Mouse (Mus musculus): ENCODE measurements at regions not wholly inside any gene's neighbourhood (a gene's known extent, or its start where the extent isn't known, plus 50 kb on each side); places are given as distances from the start of the nearest gene placed in this dataset.
A peak's percentile ranks its signal among the peaks of the same experiment; 100 is the strongest.
"Not testable (repeated sequence)": the region's sequence is repeated elsewhere in the genome, so short reads cannot be mapped to it uniquely, and the experiment has no call there.

- TF ChIP-seq CTCF (IDR thresholded peaks at IDR 0.05; ENCODE audit: borderline replicate concordance, extremely low read depth, insufficient read depth, insufficient read length) (no peak), POLR2A (IDR thresholded peaks at IDR 0.05; ENCODE audit: borderline replicate concordance, extremely low read depth, insufficient read depth, insufficient read length, poor library complexity, severe bottlenecking) (no peak)
- no peak for DNase-seq (ENCODE audit: low read depth)
Measured at GRCm38 (mm10) chr7:113038906-113039671, 85.3 kb downstream of the Rassf10 start.

GRCm38 (mm10) chr7:113045613-113046159 lies 91.9 kb downstream of the Rassf10 start:
- not testable (repeated sequence) for DNase-seq (ENCODE audit: low read depth)

GRCm38 (mm10) chr7:113046406-113046805 lies 92.6 kb downstream of the Rassf10 start:
- TF ChIP-seq CTCF (IDR thresholded peaks at IDR 0.05; ENCODE audit: borderline replicate concordance, extremely low read depth, insufficient read depth, insufficient read length): no peak
- TF ChIP-seq POLR2A (IDR thresholded peaks at IDR 0.05; ENCODE audit: borderline replicate concordance, extremely low read depth, insufficient read depth, insufficient read length, poor library complexity, severe bottlenecking): no peak
- no peak for DNase-seq (ENCODE audit: low read depth)

GRCm38 (mm10) chr7:113047583-113047982 lies 93.8 kb downstream of the Rassf10 start:
- no peak for DNase-seq (ENCODE audit: low read depth)
- TF ChIP-seq POLR2A (IDR thresholded peaks at IDR 0.05; ENCODE audit: borderline replicate concordance, extremely low read depth, insufficient read depth, insufficient read length, poor library complexity, severe bottlenecking): no peak
- no peak for TF ChIP-seq CTCF (IDR thresholded peaks at IDR 0.05; ENCODE audit: borderline replicate concordance, extremely low read depth, insufficient read depth, insufficient read length)

GRCm38 (mm10) chr7:113048097-113048795 lies 94.5 kb downstream of the Rassf10 start:
- TF ChIP-seq CTCF (IDR thresholded peaks at IDR 0.05; ENCODE audit: borderline replicate concordance, extremely low read depth, insufficient read depth, insufficient read length): no peak
- no peak for TF ChIP-seq POLR2A (IDR thresholded peaks at IDR 0.05; ENCODE audit: borderline replicate concordance, extremely low read depth, insufficient read depth, insufficient read length, poor library complexity, severe bottlenecking)
- DNase-seq (ENCODE audit: low read depth): peak; percentile 93

GRCm38 (mm10) chr7:113049440-113049839 lies 95.7 kb downstream of the Rassf10 start:
- no peak for TF ChIP-seq CTCF (IDR thresholded peaks at IDR 0.05; ENCODE audit: borderline replicate concordance, extremely low read depth, insufficient read depth, insufficient read length)
- TF ChIP-seq POLR2A (IDR thresholded peaks at IDR 0.05; ENCODE audit: borderline replicate concordance, extremely low read depth, insufficient read depth, insufficient read length, poor library complexity, severe bottlenecking): no peak
- no peak for DNase-seq (ENCODE audit: low read depth)

GRCm38 (mm10) chr7:113052952-113053351 lies 99.2 kb downstream of the Rassf10 start:
- DNase-seq (ENCODE audit: low read depth): peak; percentile 75
- TF ChIP-seq POLR2A (IDR thresholded peaks at IDR 0.05; ENCODE audit: borderline replicate concordance, extremely low read depth, insufficient read depth, insufficient read length, poor library complexity, severe bottlenecking) (no peak), CTCF (IDR thresholded peaks at IDR 0.05; ENCODE audit: borderline replicate concordance, extremely low read depth, insufficient read depth, insufficient read length) (no peak)

- DNase-seq (ENCODE audit: low read depth): no peak
- TF ChIP-seq CTCF (IDR thresholded peaks at IDR 0.05; ENCODE audit: borderline replicate concordance, extremely low read depth, insufficient read depth, insufficient read length): no peak
- no peak for TF ChIP-seq POLR2A (IDR thresholded peaks at IDR 0.05; ENCODE audit: borderline replicate concordance, extremely low read depth, insufficient read depth, insufficient read length, poor library complexity, severe bottlenecking)
Measured at GRCm38 (mm10) chr7:113056421-113056820, 102.7 kb downstream of the Rassf10 start.

- DNase-seq (ENCODE audit: low read depth): peak; percentile 61
- TF ChIP-seq POLR2A (IDR thresholded peaks at IDR 0.05; ENCODE audit: borderline replicate concordance, extremely low read depth, insufficient read depth, insufficient read length, poor library complexity, severe bottlenecking): no peak
- TF ChIP-seq CTCF (IDR thresholded peaks at IDR 0.05; ENCODE audit: borderline replicate concordance, extremely low read depth, insufficient read depth, insufficient read length): no peak
Measured at GRCm38 (mm10) chr7:113059211-113059966, 105.6 kb downstream of the Rassf10 start.

GRCm38 (mm10) chr7:113059967-113060284 lies 106.2 kb downstream of the Rassf10 start:
- DNase-seq (ENCODE audit: low read depth): no peak
- TF ChIP-seq CTCF (IDR thresholded peaks at IDR 0.05; ENCODE audit: borderline replicate concordance, extremely low read depth, insufficient read depth, insufficient read length) (no peak), POLR2A (IDR thresholded peaks at IDR 0.05; ENCODE audit: borderline replicate concordance, extremely low read depth, insufficient read depth, insufficient read length, poor library complexity, severe bottlenecking) (no peak)

GRCm38 (mm10) chr7:113060991-113061390 lies 107.2 kb downstream of the Rassf10 start:
- no peak for TF ChIP-seq CTCF (IDR thresholded peaks at IDR 0.05; ENCODE audit: borderline replicate concordance, extremely low read depth, insufficient read depth, insufficient read length)
- no peak for DNase-seq (ENCODE audit: low read depth)

All from brain, embryonic 14.5 days (tissue).